Mouse (Mus musculus) heart, embryonic 10.5 days (tissue): ENCODE measurements around the gene Exoc3l. TPM values are rescaled to one million over a fixed set of nuclear protein-coding genes. Genes with fewer than 3 reads are reported as not detected.

ENCODE experiments used
- DNase-seq: peaks from one replicate; pipeline ENCODE4 v3.0.0-alpha.2; 2017; ENCODE audit warnings: low spot score
- H3K27ac ChIP-seq: fragments of 300-500 bp; sonication (generic); 2 replicates; pipeline ENCODE4 v1.5.1; 2016; ENCODE audit warnings: mild to moderate bottlenecking
- H3K27me3 ChIP-seq: fragments of 300-500 bp; sonication (generic); 2 replicates; pipeline ENCODE4 v1.6.1; 2016; ENCODE audit warnings: mild to moderate bottlenecking; ENCODE audit not compliant: poor library complexity, insufficient read depth, severe bottlenecking
- H3K36me3 ChIP-seq: fragments of 300-500 bp; sonication (generic); 2 replicates; pipeline ENCODE4 v1.6.1; 2016; ENCODE audit warnings: mild to moderate bottlenecking, moderate library complexity
- H3K4me1 ChIP-seq: fragments of 300-500 bp; sonication (generic); 2 replicates; pipeline ENCODE4 v1.6.1; 2016; ENCODE audit warnings: mild to moderate bottlenecking
- H3K4me3 ChIP-seq: fragments of 300-500 bp; sonication (generic); 2 replicates; pipeline ENCODE4 v1.5.1; 2016; ENCODE audit warnings: mild to moderate bottlenecking, moderate library complexity
- H3K9me3 ChIP-seq: fragments of 300-500 bp; sonication (generic); 2 replicates; pipeline ENCODE4 v1.6.1; 2016; ENCODE audit warnings: mild to moderate bottlenecking, moderate library complexity
- WGBS: fragments of 180-500 bp; shearing (Covaris S2); methylation state at CpG from one replicate; pipeline ENCODE4 v1.1.7; 2016; 5-methylcytosine and 5-hydroxymethylcytosine counted together
- polyA plus RNA-seq: library from polyadenylated mRNA; unstranded; fragments of >200 nt; fragmentation: Nextera tagmentation; extraction: Ambion mirVana; gene quantifications from 2 replicates; pipeline ENCODE4 v1.2.1, GENCODE M21; 2016

The Exoc3l gene
- polyA plus RNA-seq, 1 experiment from 2014 or later, result 16.7 TPM

GRCm38 (mm10) chr8:105268342-105269074, 27.4 kb downstream of the Exoc3l start:
- DNase-seq, result no peak
- Histone ChIP-seq H3K4me3 (peak overlapping the region; percentile 63), H3K27me3 (peaks cover 99% of the 10 kb centered on the region), H3K36me3 (no peaks in the 10 kb centered on the region), H3K27ac (peak overlapping the region; percentile 71), H3K4me1 (peaks cover 51% of the 10 kb centered on the region), H3K9me3 (no peaks in the 10 kb centered on the region; the same call in 1 of the 2 replicates)
- under 1% methylated on average over 65 of the region's 65 CpGs for WGBS

- DNase-seq, result no peak
- Histone ChIP-seq H3K36me3 (no peaks in the 10 kb centered on the region), H3K27ac (no peak overlapping the region), H3K27me3 (peaks cover 99% of the 10 kb centered on the region), H3K4me1 (peaks cover 48% of the 10 kb centered on the region), H3K4me3 (no peak overlapping the region), H3K9me3 (no peaks in the 10 kb centered on the region; the same call in 1 of the 2 replicates)
- 13% methylated on average over 13 of the region's 13 CpGs for WGBS
These were observed 29.1 kb downstream of the Exoc3l start for GRCm38 (mm10) chr8:105266775-105267174.

GRCm38 (mm10) chr8:105265128-105265527, 30.8 kb downstream of the Exoc3l start:
- WGBS, result 21% methylated on average over 10 of the region's 10 CpGs
- Histone ChIP-seq H3K4me1 (peaks cover 39% of the 10 kb centered on the region), H3K4me3 (peak overlapping the region; percentile 71), H3K36me3 (no peaks in the 10 kb centered on the region), H3K9me3 (no peaks in the 10 kb centered on the region; the same call in 1 of the 2 replicates), H3K27me3 (peaks cover 99% of the 10 kb centered on the region), H3K27ac (peak overlapping the region; percentile 74; the same call in 1 of the 2 replicates)
- DNase-seq, result no peak

GRCm38 (mm10) chr8:105264024-105264982, 31.6 kb downstream of the Exoc3l start, which contains the start of the genes Tradd and Fbxl8:
TSS of gene Tradd (minus strand) at chr8:105264609.
TSS of gene Fbxl8 (plus strand) at chr8:105264648.
- Histone ChIP-seq H3K9me3 (no peaks in the 10 kb centered on the region; the same call in 1 of the 2 replicates), H3K27ac (peak within 1 kb of the TSS; percentile 74; the same call in 1 of the 2 replicates), H3K4me3 (peak within 1 kb of the TSS; percentile 71), H3K4me1 (peaks cover 39% of the 10 kb centered on the region), H3K36me3 (no peaks in the 10 kb centered on the region), H3K27me3 (peaks cover 99% of the 10 kb centered on the region)
- 2% methylated on average over 54 of the region's 54 CpGs for WGBS
- DNase-seq, result peak; percentile 87

- H3K27me3 ChIP-seq, result peaks cover 99% of the 10 kb centered on the region
These were observed 32.5 kb downstream of the Exoc3l start for GRCm38 (mm10) chr8:105263244-105263912.

GRCm38 (mm10) chr8:105261326-105261980, 34.4 kb downstream of the Exoc3l start:
- no peaks in the 10 kb centered on the region for H3K36me3 ChIP-seq
- DNase-seq, result no peak
- H3K4me1 ChIP-seq, result peaks cover 29% of the 10 kb centered on the region
- peaks cover 99% of the 10 kb centered on the region for H3K27me3 ChIP-seq
- no peaks in the 10 kb centered on the region; the same call in 1 of the 2 replicates for H3K9me3 ChIP-seq
- no peak overlapping the region for H3K4me3 ChIP-seq
- 78% methylated on average over 12 of the region's 12 CpGs for WGBS
- no peak overlapping the region for H3K27ac ChIP-seq

More at GRCm38 (mm10) chr8:105263244-105263912, 32.5 kb downstream of the Exoc3l start:
- H3K4me3 ChIP-seq, result peak overlapping the region; percentile 71; the same call in 1 of the 2 replicates
- 42% methylated on average over 16 of the region's 16 CpGs for WGBS
- no peak for DNase-seq
- H3K9me3 ChIP-seq, result no peaks in the 10 kb centered on the region; the same call in 1 of the 2 replicates
- H3K27ac ChIP-seq, result no peak overlapping the region
- H3K36me3 ChIP-seq, result no peaks in the 10 kb centered on the region
- peaks cover 39% of the 10 kb centered on the region for H3K4me1 ChIP-seq

GRCm38 (mm10) chr8:105260371-105261099, 35.4 kb downstream of the Exoc3l start:
- peaks cover 99% of the 10 kb centered on the region for H3K27me3 ChIP-seq

GRCm38 (mm10) chr8:105259721-105260320, 36.1 kb downstream of the Exoc3l start:
- DNase-seq, result peak; percentile 90
- peaks cover 33% of the 10 kb centered on the region for H3K4me1 ChIP-seq
- peaks cover 99% of the 10 kb centered on the region for H3K27me3 ChIP-seq
- no peaks in the 10 kb centered on the region for H3K36me3 ChIP-seq
- H3K27ac ChIP-seq, result no peak overlapping the region
- peak overlapping the region; percentile 62 for H3K4me3 ChIP-seq
- 5% methylated on average over 30 of the region's 30 CpGs for WGBS
- H3K9me3 ChIP-seq, result no peaks in the 10 kb centered on the region

More at GRCm38 (mm10) chr8:105260371-105261099, 35.4 kb downstream of the Exoc3l start:
- WGBS, result 64% methylated on average over 7 of the region's 7 CpGs
- peaks cover 32% of the 10 kb centered on the region for H3K4me1 ChIP-seq
- H3K36me3 ChIP-seq, result no peaks in the 10 kb centered on the region
- DNase-seq, result no peak
- no peak overlapping the region for H3K4me3 ChIP-seq
- H3K9me3 ChIP-seq, result no peaks in the 10 kb centered on the region
- no peak overlapping the region for H3K27ac ChIP-seq

- peak overlapping the region; percentile 19; the same call in 1 of the 2 replicates for H3K27ac ChIP-seq
- peaks cover 95% of the 10 kb centered on the region for H3K27me3 ChIP-seq
These were observed 36.8 kb downstream of the Exoc3l start for GRCm38 (mm10) chr8:105258911-105259720.

GRCm38 (mm10) chr8:105257318-105258114, 38.4 kb downstream of the Exoc3l start:
- WGBS, result 56% methylated on average over 7 of the region's 7 CpGs
- Histone ChIP-seq H3K4me1 (peaks cover 50% of the 10 kb centered on the region), H3K27me3 (peaks cover 80% of the 10 kb centered on the region), H3K27ac (no peak overlapping the region), H3K4me3 (no peak overlapping the region), H3K36me3 (peaks cover 9% of the 10 kb centered on the region; the same call in 1 of the 2 replicates), H3K9me3 (no peaks in the 10 kb centered on the region)
- DNase-seq, result no peak

More at GRCm38 (mm10) chr8:105258911-105259720, 36.8 kb downstream of the Exoc3l start:
- DNase-seq, result no peak
- 2% methylated on average over 55 of the region's 55 CpGs for WGBS
- H3K4me3 ChIP-seq, result peak overlapping the region; percentile 62
- no peaks in the 10 kb centered on the region for H3K36me3 ChIP-seq
- H3K9me3 ChIP-seq, result no peaks in the 10 kb centered on the region
- H3K4me1 ChIP-seq, result peaks cover 38% of the 10 kb centered on the region
